ENCODE assay signal across 8 mouse cellular contexts in genomic region chr9:64020606-64021318, GRCm38 (mm10). TPM values are rescaled to one million over a fixed set of nuclear protein-coding genes. Genes with fewer than 3 reads are reported as not detected.
DNase-seq lines count a peak whose midpoint lies in the region; ATAC-seq lines count a peak whose summit lies in the region.

No protein-coding gene starts in this region.

- no peak for ATAC-seq in midbrain, embryonic 13.5 days

- peaks cover 50% of the 10 kb centered on the region for H3K27me3 ChIP-seq in midbrain, embryonic 13.5 days

- H3K9me3 ChIP-seq in midbrain, embryonic 13.5 days = no peaks in the 10 kb centered on the region

- peak overlapping the region; percentile 84 for H3K27ac ChIP-seq in midbrain, embryonic 13.5 days

- peak; percentile 19 for DNase-seq in gastrocnemius, adult 18-20 months (ENCODE audit: low spot score)
- DNase-seq in gastrocnemius, postnatal 25 days = no peak
- DNase-seq in adrenal gland, postnatal 36 days = peak; percentile 49 to 61
- DNase-seq in heart, adult 8-10 months (ENCODE audit: low spot score) = peak; percentile 16
- peak; percentile 53 for DNase-seq in kidney, postnatal 14 days
- DNase-seq in cerebellum, adult 11 months = no peak
- DNase-seq in layer of hippocampus, postnatal 36 days = no peak

- under 1% methylated on average over 84 of the region's 89 CpGs for WGBS in midbrain, embryonic 13.5 days

- peaks cover 75% of the 10 kb centered on the region for H3K4me1 ChIP-seq in midbrain, embryonic 13.5 days (replicated peaks)

- peak overlapping the region; percentile 50 for H3K4me3 ChIP-seq in midbrain, embryonic 13.5 days (replicated peaks)

- H3K9ac ChIP-seq in midbrain, embryonic 13.5 days (replicated peaks) = peak overlapping the region; percentile 77

- peak overlapping the region; percentile 93 for H3K4me2 ChIP-seq in midbrain, embryonic 13.5 days (replicated peaks)

- no peaks in the 10 kb centered on the region for H3K36me3 ChIP-seq in midbrain, embryonic 13.5 days

RNA-seq across cellular contexts. Expression of gene Smad6, which starts 1.1 kb away (rescaled TPM):
- 1 to 10 TPM; 5.1 TPM for total RNA-seq in gastrocnemius, adult 18-20 months (2021)
- 1 to 10 TPM; 2.8 to 5.2 TPM for total RNA-seq in gastrocnemius, postnatal 25 days (2021)
- 10 to 100 TPM in 1 of 2 experiments, 1 to 10 TPM in 1; 6.3 to 12.7 TPM for total RNA-seq in adrenal gland, postnatal 36 days (2021)
- total RNA-seq in heart, adult 8-10 months (2022) = 10 to 100 TPM; 10.9 to 16.5 (median 11.9) TPM
- polyA plus RNA-seq in midbrain, embryonic 13.5 days (2015; fragmentation: Nextera tagmentation; extraction: Ambion mirVana) = 1.2 and 2.4 TPM in 2 replicates
- 1 to 10 TPM; 1.4 to 2.2 TPM for total RNA-seq in layer of hippocampus, postnatal 36 days (2021)

Comparison
In these comparisons a context has a peak if more than half of its experiments do, and no peak if none do; other contexts are left out.
1. DNase-seq: peak in gastrocnemius, adult 18-20 months (single experiment), adrenal gland, postnatal 36 days (2 of 2), heart, adult 8-10 months (single experiment) and kidney, postnatal 14 days (single experiment); none in gastrocnemius, postnatal 25 days (single experiment), cerebellum, adult 11 months (single experiment) and layer of hippocampus, postnatal 36 days (0 of 2).